Mouse (Mus musculus): ENCODE data around the gene Catsper4.

DNA sequence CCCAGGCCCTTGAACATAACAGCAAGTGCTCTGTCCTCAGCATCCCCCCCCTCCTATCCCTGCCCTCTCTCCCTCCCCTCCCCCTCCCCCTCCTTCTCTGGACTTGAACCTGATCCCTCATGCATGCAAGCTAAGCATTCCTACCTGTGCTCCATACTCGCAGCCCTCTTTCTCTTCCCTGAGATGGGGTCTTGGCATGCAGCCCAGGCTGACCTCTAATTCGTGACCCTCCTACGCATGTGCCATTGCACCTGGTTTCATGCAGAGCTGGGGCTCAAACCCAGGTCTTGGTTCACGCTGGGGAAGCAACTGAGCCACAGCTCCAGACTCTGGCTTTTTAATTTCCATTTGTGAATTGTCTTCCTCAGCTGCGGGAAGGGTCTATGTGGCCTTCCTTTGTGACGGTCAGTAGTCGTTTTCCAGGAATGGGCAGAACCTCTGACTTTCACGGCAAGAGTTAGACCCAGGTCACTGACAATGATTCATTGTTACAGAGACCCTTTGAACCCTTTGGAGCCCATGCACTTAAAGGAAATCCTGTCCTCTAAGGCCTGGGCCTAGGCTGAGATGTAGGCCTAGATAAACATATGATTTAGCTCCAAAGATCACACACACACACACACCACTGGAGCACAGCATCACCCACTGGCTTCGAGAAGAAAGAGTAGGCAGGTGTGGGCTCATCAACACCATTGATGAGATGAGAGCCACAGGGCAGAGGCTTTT is 38.8 kb upstream of the Catsper4 start:
- TF ChIP-seq CTCF (IDR thresholded peaks at IDR 0.05; ENCODE audit: low read depth, low read length) (no peak), POLR2A (IDR thresholded peaks at IDR 0.05; ENCODE audit: insufficient read depth, low read length) (no peak), EP300 (IDR thresholded peaks at IDR 0.05; ENCODE audit: insufficient read depth, low read depth, low read length) (no peak)

All from ES-Bruce4 (cell line).